Mouse (Mus musculus) megakaryocyte progenitor cell, adult 5-6 weeks (primary cell): ENCODE measurements at regions not wholly inside any gene's neighbourhood (a gene's known extent, or its start where the extent isn't known, plus 50 kb on each side); places are given as distances from the start of the nearest gene placed in this dataset.

Source experiments
- ATAC-seq: replicated peaks from 2 replicates; pipeline ENCODE4 v1.8.0; 2016; ENCODE audit warnings: mild to moderate bottlenecking, moderate TSS enrichment, inconsistent platforms; ENCODE audit not compliant: poor library complexity

DNA sequence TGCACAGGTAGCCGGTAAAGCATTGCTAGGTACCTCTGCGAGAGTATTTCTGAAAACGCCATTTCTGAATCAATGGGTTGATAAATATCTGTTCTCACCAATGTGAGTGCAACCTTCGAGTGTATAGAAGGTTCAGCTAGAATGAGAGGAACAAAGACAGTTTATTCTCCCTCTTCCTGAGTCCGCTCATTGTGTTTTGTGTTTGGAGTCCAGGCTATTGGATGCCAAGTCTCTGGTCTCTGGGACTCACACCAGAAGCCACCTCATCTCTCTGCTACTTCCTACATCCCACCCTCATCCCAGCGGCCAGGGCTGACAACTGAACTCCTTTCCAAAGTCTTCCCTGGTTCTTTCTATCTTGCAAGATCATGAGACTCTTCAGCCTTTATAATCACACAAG, 62.7 kb downstream of the Lrrc30 start:
- ATAC-seq, result no peak

DNA sequence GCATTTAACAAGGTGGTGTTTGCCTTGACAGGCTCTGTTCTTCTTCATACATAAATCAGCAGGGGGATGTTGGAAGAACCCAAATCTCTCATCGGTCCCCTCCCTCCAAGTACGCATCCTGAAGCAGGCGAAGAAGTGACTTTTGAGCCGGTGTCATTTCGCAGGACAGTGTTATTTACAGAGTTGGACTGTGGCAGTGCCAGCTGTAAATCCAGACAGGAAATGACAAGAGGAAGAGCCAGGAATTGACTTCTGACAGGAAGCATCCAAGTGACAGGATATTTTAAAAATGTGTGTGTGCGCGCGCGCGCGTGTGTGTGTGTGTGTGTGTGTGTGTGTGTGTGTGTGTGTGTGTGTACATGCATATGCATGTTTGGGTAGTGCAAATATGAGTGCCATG, 66.3 kb downstream of the Lrrc30 start:
- no peak for ATAC-seq

DNA sequence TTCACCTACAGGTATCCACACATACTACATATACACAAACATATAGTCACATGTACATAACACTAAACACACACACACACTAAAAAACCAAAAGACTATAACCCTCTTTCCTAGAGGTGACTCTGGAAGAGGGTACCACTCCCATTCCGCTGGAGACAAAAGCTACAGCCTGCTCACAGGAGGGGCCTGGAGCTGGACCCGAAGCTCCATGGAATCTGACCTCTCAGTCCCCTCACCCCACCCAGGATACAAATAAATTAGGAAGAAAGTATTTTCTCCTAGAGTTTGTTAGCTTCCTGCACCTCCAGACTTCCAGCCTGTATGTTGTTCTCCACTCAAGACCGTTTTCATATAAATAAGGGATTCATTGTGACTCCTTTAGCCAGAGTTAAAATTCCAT, 66.8 kb downstream of the Lrrc30 start:
- ATAC-seq, result no peak

DNA sequence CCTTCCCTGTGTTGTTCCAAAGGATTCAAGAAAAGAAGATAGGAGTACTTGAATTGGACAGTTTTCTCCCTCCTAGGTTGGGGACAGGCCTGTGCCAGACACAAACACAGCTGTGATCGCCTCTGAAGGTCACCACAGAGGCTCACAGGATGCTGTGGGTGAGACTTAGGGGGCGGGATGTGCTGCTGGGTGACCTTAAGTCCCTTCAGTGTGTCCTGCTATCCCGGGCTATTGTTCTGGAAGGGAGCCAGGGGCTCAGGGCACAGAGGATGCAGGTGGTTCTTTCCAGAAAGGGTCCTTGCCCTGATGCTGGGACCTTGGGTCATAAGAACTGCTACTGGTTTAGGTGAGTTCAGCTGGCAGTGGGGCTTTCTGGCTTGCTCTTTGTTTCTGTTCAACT, 67.7 kb downstream of the Lrrc30 start:
- ATAC-seq, result no peak

DNA sequence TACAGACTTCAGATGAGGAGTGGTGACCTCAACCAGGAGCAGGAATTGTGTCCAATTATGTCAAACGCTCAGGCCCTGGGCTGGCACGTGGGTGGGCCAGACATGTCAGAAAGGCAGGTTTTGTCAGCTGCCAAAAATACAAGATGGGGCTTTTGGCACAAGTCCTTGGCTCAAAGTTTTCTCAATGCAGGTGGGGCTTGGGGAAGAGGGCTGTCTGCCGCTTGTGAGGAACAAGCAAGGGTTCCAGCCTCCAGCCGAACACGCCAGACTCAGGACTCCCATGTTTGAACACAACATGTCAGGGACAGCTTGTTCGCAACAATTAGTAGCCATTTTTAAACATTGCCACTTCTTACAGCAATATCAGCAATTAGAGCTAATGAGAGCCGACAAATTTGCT, 69.5 kb downstream of the Lrrc30 start:
- ATAC-seq, result no peak

DNA sequence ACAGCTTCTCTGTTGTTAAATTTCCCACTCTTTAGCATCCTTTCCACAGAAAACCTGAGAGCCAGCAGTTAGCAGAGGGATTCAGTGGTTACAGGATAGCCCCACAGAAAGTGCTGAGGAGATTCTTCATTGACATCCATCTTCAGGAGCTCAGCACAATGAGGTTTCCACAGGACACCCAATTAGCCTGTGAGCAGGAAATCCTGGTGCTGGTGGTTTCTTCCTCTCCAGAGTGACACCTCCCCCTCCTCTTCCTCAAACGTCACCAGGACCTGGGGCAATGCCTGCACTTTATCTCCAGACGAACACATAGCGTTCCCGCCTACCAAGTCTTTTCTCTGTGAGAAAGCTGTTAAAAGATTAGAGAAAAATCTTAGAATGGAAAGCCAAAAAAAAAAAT, 70.7 kb downstream of the Lrrc30 start:
- no peak for ATAC-seq

DNA sequence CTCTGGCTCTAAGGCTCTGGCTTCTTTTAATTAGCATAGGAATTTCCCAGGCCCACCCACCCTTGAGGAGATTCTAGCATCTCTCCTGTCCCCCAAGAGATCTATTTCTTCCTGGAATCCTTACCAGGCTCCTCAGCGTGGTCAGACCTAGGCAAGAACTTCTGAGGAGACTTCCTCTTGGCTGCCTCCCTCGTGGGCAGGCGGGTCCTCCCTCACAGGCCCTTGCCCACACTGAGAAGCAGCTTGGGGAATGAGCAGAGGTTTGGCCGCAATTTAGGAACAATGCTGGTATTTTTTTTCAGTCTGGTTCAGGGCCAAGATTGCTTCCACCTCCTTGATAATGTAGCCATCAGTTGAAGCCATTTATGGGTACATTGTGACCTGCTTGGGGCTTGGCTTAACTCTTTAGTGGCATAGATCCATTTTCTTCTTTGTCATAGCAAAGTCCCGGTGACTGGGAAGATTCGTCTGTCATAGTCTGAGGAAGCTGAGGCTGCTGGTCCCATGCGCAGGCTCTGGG, 75.1 kb downstream of the Lrrc30 start:
- ATAC-seq, result no peak

DNA sequence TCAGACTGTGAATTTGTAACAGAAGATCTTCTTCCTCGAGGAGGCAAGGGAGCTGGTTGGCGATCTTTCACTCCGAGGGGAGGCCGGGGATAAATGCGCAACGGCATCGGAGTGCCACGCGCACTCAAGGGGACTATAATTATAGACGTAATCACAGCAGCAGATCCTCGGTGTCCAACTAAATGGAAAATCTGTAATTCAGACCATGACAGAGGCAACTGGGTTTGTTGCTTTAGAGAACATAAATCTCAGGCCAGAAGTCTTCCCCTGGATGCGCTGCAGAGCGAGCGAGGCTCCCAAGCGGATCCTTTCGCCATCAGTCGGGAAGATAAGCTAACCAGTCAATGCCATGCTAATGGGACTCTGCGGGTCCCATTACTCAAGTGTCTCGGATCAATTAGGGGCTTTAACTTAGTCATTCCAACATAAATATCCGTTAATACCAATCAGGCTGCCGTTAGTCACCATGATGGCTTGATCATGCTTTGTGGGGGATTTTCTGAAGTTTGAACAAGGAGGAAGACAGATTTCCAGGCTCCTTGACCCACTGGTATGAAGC, 79.9 kb downstream of the Lrrc30 start:
- ATAC-seq, result no peak

DNA sequence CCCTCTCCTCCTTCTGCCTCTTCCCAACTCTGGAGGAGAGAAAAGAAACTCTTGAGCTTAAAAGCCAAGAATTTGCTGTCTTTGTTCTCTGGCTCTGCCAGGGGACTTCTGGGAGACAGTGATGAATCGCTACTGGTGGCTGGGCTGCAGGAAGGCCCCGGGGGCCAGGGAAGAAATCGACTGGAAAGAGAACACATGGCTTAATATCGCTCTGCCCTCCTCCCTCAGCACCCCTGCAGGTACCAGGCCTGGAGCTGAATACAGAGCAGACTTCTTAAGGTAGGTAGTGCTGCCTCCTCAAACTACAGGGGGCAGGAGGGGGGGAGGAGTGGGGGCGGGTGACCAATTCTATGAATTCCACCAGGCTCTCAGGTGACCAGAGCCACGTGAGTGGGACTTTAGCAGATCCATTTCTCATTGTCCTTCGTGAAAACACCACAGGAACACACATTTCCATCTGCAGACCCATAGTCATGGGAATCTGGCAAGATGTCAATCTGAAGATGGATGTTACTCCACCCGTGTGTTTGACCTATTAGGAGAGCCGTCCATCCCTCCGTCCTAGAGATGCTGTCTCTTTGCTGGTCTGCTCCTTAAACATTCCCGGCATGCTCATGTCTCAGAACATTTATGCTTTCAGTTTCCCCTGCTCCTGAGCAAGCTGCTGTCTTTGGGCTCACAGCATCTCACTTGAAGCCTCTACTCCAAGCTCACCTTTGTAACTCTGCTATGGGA, 83.4 kb downstream of the Lrrc30 start:
- ATAC-seq, result no peak

DNA sequence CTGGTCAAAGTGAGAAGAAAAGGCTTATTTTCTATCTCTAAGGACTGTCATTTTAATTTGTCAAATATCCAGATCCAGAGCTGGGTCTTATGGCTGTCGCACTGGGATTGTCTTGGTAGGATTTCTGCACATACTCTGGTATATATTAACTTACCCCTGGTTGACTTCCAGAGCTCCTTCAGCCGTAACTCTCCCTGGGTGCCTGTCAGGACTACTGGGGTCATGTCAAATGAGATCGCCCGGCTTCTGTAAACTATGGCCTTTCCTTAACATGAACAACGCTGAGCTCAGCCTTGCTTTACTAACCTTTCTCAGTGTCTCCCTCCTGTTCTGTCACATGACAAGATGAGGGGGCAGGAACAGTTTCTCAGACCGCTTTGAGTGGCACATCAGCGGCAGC, 88.1 kb downstream of the Lrrc30 start:
- ATAC-seq, result no peak

DNA sequence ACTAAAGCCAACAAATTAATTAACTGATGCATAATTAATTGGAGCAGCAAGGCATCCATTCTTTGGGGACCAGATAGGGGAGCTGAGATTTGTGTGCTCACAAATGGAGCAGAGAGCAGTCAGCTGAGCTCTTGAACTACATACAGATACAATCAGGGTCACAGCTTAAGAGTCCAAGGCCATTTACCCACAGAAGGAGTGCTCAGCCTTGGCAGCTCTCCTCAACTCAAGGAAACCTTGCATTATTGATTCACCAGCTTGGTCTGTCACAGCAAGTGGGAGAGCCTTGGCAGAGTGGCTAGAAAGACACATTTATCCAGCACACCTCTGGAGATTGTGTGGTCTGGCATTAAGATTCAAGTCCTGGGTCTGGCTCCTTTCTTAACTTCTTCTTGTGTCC, 100.2 kb downstream of the Lrrc30 start:
- no peak for ATAC-seq

DNA sequence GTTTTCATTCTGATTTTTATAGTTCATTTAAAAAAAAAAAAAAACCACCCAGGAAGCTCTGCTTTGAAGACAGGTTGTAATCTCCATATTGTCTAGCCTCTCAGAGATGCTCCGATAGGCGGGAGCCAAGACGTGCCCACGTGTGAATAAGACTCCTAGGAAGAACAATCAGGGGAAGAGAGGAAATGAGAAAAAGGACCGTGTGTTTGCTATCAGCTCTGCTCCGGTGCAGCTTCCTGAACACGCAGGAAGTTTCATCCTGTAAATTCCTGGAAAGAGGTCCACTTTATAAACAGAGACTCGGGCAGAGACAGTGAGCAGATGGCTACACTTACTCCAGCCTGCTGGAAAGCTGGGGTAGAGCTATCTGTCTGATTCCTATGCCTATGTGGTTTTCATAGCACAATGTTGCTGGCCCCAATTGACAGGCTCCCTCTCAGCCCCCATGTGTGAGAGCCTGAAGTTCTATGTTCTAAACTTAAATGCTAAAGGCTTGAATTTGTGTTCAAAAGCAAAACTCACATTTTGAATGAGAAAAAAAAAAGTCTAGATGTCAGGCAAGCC, 111.6 kb downstream of the Lrrc30 start:
- ATAC-seq, result no peak

DNA sequence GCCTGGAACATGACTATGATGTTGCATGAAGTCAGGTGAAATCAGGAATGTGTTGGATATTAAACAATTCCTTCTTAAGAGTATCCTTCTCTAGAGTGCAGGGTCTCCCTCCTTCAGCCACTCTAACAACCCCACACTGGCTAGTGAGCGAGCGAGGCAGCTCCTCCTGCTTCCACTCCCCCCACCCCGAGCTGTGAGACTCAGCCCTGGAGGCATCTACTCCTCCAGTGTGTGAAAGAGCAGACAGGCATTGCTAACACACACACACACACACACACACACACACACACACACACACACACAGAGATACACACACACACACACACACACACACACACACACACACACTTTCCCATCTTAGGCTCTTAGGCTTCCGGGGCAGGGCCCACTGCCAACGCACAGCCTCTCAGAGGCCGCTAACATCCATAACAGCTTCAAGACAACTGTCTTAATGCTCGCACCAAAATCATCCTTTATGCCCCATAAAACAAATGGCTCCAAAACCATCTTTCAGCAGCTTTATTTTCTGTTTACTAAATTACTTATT, 116.8 kb downstream of the Lrrc30 start:
- no peak for ATAC-seq

DNA sequence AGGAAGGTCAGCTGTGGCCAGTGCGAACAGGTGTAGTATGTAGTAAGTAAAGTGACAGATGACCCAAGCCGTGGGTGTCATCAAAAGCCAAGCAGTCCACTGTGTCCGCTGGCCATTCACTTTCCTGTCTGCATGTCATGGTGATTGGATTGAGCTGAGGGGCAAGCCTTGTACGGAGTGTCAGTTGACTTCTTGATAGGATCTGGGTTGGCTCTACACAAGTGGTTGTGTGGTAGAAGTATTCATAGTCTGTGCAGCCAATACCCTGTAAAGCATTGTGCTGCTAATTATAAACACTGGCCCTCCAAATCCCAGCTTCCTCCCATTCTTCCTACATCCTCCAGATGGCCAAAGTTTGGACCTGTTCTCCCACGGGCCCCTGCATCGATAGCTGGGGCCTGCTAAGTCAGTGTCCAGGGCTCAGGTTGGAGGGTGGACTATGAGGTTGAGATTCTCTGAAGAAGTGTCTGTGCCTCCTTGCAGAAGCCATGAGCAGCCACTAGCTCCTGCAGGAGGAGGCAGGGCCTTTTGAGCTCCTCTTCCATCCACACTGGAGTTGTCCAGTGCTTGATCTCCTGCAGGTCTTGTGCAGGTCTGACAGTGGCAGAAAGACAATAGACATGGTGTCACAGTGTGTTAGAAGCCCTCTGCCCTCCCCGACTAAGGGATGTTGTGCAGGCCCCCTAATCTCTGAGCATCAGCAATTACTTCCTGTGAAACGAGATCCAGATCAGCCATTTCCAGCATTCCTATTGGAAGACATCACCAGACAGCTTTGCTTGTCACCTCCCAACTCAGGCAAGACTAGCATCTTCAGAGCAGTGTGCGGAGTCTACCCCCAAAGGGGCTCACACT, 117.9 kb downstream of the Lrrc30 start:
- no peak for ATAC-seq

DNA sequence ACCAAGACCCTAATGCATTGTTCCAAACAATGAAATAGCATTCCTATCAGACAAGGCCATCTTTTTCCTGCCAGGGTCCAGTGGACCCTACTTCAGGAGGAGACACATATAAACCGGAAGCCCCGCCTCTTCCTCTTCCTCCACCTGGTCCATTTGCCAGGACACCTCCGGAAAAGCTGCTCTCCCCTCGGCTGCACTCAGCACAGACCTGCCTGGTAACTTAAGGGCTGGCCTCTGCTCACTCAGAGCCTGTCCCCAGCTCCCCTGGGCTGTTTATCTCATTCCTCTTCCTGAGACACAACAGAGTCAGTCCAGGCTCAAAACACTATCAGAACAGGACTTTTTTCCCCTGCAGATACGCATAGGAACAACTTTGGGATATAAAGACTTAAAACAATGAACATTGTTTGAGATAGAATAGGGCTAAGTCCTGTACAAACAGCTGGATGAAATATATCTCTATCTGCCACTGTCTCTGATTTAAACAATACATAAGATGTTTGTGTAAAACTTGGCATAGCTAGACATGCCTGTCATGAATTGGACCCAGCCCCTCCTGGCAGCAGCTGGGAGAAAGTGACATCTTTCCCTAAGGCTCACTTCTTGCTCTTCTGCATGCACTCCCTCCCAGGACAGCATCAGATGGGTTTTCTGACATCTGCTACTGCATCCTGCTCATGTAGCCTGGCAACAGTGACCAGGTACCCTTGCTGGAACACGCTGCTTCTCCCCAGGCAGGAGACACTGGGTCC, 119.6 kb downstream of the Lrrc30 start:
- ATAC-seq, result no peak

DNA sequence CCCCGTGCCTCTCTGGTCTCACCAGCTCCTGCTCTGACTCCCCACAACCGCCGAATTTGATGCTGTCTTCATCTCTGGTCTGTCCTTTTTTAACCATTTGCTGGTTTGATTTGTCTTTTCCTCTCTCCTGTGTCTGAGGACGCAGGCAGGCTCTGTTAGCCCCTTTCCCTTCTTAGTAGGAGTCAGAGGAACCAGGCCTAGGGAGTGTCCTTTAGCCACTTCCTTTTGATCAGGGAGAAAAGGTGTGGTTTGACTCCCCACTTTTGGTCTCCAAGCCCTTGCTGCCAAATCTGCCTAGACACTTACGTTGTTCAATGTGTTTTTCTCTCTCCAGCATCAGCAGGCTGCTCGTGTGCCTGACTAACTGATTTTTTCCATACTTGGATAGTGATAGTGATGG, 120.5 kb downstream of the Lrrc30 start:
- ATAC-seq, result no peak

DNA sequence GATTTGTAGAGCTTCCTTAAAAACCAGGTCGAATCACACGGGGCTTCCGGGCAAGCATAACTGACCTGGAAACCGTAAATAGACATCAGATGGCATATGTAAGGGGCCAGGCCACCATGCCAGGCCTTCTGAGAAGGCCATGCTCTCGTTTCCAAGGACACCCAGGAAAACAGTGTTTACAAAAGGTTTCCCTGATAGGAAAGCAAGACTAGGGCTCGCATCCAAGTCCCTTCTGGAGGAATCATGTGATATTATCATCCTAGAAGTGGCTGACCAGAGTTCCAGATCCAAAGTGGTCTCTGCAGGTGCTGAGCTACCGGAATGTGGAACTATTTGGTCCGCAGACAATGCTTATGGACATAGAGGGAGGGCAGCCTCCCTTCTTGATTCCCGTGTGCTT, 122.6 kb downstream of the Lrrc30 start:
- no peak for ATAC-seq

DNA sequence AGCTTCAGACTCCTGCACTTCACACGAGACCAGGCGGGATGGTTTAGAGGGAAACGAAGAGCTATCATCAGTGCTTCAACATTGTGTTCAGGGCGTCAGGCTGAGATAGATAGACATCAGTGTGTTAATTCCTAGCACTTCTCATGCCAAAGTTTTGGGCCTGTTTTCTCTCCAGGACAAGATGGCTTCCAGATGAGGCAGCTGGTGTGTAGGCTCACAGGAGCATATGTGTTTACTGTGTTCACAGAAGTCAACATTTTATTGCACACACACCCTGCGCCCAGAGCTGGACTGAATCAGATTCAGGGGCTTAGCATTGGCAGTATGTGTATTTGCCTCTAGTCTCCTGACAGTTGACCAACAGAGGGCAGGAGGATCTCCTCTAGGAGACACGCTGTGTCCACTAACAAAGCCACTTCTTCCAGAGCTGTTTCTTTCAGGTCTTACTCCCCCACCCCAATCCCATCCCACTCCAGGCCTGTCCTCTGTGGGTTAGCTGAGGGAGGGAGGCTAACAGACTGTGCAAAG, 123.4 kb downstream of the Lrrc30 start:
- no peak for ATAC-seq

DNA sequence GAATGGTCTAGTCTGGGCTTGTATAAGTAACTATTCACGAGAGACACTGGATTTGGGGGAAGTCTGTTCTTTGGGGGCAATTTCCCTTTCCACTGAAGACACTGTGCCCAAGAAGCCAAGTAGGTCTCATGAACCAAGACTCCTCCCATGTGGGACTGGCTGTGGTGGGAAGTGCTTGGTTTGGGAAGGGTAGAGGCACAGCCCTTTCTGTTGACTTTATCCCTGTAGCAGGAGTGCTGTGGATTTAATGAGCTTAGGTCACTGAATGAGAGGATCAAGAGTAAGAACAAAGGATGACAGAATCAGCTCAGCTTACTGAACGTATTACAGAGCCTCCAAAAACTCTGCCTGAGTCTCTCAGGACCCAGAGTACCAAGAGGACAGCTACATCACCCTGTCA, 124.2 kb downstream of the Lrrc30 start:
- no peak for ATAC-seq

DNA sequence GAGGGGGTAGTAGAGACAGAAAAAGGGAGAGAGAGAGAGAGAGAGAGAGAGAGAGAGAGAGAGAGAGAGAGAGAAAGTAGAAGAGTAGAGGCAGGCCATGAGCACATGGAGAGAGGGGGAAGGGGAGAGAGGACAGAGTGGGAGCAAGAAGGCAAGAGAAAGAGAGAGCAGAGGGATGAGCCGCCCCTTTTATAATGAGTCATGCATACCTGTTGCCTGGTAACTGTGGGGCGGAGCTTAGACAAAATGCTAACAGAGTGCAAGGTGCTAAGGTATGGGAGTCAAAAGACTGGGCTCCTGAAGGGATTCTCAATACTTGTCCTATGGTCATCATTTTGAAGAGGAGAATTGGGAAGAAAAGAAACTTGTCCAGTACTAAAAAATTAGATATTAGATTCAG, 126.1 kb downstream of the Lrrc30 start:
- ATAC-seq, result no peak
